Mouse (Mus musculus): ENCODE measurements around the gene Clic3.

DNA sequence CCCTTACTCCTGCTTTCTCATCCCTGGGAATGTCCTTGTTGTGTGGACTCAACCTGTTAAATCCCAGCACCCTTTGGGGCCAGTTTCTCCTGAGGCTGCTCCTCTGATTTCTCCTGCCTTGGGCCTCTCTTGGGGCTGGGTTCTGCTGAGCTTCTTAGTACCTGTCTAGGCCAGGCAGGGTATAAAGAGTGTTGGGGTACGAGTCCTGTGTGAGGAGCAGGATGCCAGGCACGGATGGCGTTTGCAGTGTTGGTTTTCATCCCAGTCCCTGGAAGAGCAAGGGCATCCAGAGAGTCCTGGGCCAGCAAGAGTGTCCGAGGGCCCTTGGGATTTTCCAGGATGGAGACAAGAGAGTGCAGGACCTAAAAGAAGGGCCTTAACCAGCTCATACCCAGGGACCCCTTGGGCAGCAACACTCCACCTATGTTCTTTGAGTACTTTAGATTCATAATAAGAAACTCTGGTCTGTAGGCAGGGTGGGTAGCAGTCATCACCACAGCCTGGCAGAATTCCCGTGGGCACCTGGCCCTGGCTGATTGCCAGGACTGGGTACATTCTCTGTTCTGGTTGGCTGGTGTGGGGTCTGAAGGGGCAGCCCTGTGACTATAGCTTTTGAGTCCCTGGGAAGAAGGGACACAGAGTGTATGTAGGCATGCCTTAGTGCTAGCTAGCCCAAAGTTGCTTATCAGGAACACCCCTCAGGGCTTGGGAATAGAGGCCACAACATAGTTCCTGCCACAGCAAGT is 27.0 kb upstream of the Clic3 start:
- TF ChIP-seq GATA1 (IDR thresholded peaks at IDR 0.05; ENCODE audit: borderline replicate concordance, low read length) (no peak), FLI1 (IDR thresholded peaks at IDR 0.05; ENCODE audit: low read length) (no peak)
